Comparison of ENCODE assay signal across 9 mouse cellular contexts in genomic region chr10:126511511-126511910, GRCm38 (mm10).
DNase-seq lines count a peak whose midpoint lies in the region; ATAC-seq and TF ChIP-seq lines count a peak whose summit lies in the region.
"Had no signal": no experiment of that assay in that cellular context is flagged by ENCODE, and none has a peak within 500 bp of the region (broad histone marks: within the 10 kb centered on the region; RNA-seq: fewer than 3 reads in every experiment).

No protein-coding gene starts in this region.

- no peaks in the 10 kb centered on the region for H3K9me3 ChIP-seq in intestine, postnatal 0 days (ENCODE audit: control insufficient read depth)

- H3K9ac ChIP-seq in intestine, postnatal 0 days (ENCODE audit: low read depth, low read length) = no peak overlapping the region
- H3K9ac ChIP-seq: liver, embryonic 14.5 days had no signal

- intact Hi-C loops in heart, postnatal 36 days (cut with DNase I) = no loop called here
- intact Hi-C loops in left cerebral cortex, postnatal 10 days (cut with DNase I) = no loop called here

- ATAC-seq in intestine, postnatal 0 days = no peak

- WGBS in intestine, postnatal 0 days = 91% methylated on average over 10 of the region's 10 CpGs

- no peak for TF ChIP-seq CTCF in intestine, postnatal 0 days (IDR thresholded peaks at IDR 0.05; ENCODE audit: low read depth)

- no peak overlapping the region for H3K4me3 ChIP-seq in intestine, postnatal 0 days (ENCODE audit: low read depth, low read length)
- H3K4me3 ChIP-seq: erythroblast, embryonic 14.5 days had no signal

- H3K4me1 ChIP-seq in intestine, postnatal 0 days (replicated peaks; ENCODE audit: control insufficient read depth, insufficient read depth, low read length) = no peaks in the 10 kb centered on the region

- H3K4me2 ChIP-seq in intestine, postnatal 0 days (replicated peaks; ENCODE audit: low read depth) = no peak overlapping the region

- no peak overlapping the region for H3K27ac ChIP-seq in intestine, postnatal 0 days (ENCODE audit: low read depth, low read length)
- H3K27ac ChIP-seq: liver, embryonic 14.5 days had no signal

- no peaks in the 10 kb centered on the region for H3K36me3 ChIP-seq in intestine, postnatal 0 days (ENCODE audit: control insufficient read depth, insufficient read depth)

- no peaks in the 10 kb centered on the region for H3K27me3 ChIP-seq in intestine, postnatal 0 days (replicated peaks; ENCODE audit: control insufficient read depth, insufficient read depth, low read length)

- peak; percentile 86 for DNase-seq in adrenal gland, adult 2 months
- peak; percentile 79 for DNase-seq in cerebellum, adult 9-10 months
- DNase-seq in heart, postnatal 36 days = peak; percentile 89 to 90
- DNase-seq in left cerebral cortex, postnatal 10 days (ENCODE audit: extremely low spot score in 1 of 2, low spot score in 2 of 2) = peak; percentile 97 to 98
- peak; percentile 92 to 98 for DNase-seq in spleen, postnatal 10 days (ENCODE audit: low spot score in 2 of 2)
- DNase-seq in Muller cell, postnatal 12 days (ENCODE audit: inconsistent ontology term) = no peak
